ENCODE assay signal across 17 mouse cellular contexts in the genomic region with DNA sequence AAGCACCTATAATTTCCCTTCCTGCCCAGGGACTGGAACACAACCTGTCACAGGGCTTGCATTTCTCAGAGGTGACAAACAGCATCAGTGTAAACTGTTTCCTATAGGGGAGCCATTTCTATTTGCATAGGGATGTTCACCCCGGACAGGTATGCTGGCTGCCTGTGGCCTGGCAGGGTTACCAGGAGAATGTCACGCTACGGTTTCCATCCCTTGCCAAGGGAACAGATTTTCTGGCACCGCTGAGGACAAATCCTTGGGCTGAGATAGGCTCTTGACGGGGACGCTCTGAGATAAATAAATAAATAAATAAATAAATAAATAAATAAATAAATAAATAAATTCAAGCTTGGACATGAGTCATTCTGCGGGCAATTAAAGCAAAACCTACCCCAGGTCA.
"Had no signal": no experiment of that assay in that cellular context is flagged by ENCODE, and none has a peak within 500 bp of the region (broad histone marks: within the 10 kb centered on the region; RNA-seq: fewer than 3 reads in every experiment).

No protein-coding gene starts in this region.

- H3K9ac ChIP-seq: limb, embryonic 13.5 days; liver, embryonic 15.5 days; lung, embryonic 14.5 days; neural tube, embryonic 15.5 days had no signal

- H3K4me3 ChIP-seq: limb, embryonic 13.5 days; liver, embryonic 15.5 days; midbrain, embryonic 10.5 days; myocyte; neural tube, embryonic 15.5 days had no signal

- H3K36me3 ChIP-seq: limb, embryonic 13.5 days; liver, embryonic 15.5 days; midbrain, embryonic 10.5 days; neural tube, embryonic 15.5 days had no signal

- H3K4me2 ChIP-seq: limb, embryonic 13.5 days; liver, embryonic 11.5 days; liver, embryonic 15.5 days; lung, embryonic 14.5 days; neural tube, embryonic 15.5 days had no signal

- H3K4me1 ChIP-seq: limb, embryonic 13.5 days; liver, embryonic 15.5 days; midbrain, embryonic 10.5 days; neural tube, embryonic 15.5 days had no signal

- H3K9me3 ChIP-seq: limb, embryonic 13.5 days; liver, embryonic 15.5 days; midbrain, embryonic 10.5 days; neural tube, embryonic 15.5 days had no signal

- DNase-seq: kidney, postnatal 36 days; layer of hippocampus, adult 9-11 months; layer of hippocampus, postnatal 36 days; lung, embryonic 14.5 days; lung, postnatal 10 days; lung, postnatal 4 days; midbrain, embryonic 14.5 days; right cerebral cortex, adult 18-20 months; right cerebral cortex, postnatal 25 days; thymus, postnatal 36 days had no signal

- H3K27ac ChIP-seq: kidney, postnatal 0 days; limb, embryonic 13.5 days; liver, embryonic 15.5 days; midbrain, embryonic 10.5 days; neural tube, embryonic 15.5 days had no signal

- H3K27me3 ChIP-seq: limb, embryonic 13.5 days; liver, embryonic 15.5 days; neural tube, embryonic 15.5 days had no signal
